Mouse (Mus musculus) forebrain, embryonic 15.5 days (tissue): ENCODE measurements around the gene AI597479. TPM values are rescaled to one million over a fixed set of nuclear protein-coding genes. Genes with fewer than 3 reads are reported as not detected.
"Not testable (repeated sequence)": the region's sequence is repeated elsewhere in the genome, so short reads cannot be mapped to it uniquely, and the experiment has no call there.

Experiments
- ATAC-seq: fragments of 200-750 bp; cut with Nextera tagmentation; replicated peaks from 2 replicates; pipeline ENCODE4 v1.8.0; 2017; ENCODE audit warnings: mild to moderate bottlenecking, moderate TSS enrichment, moderate library complexity
- H3K27ac ChIP-seq: fragments of 300-500 bp; sonication (generic); replicated peaks from 2 replicates; pipeline ENCODE4 v1.5.1; 2015; ENCODE audit warnings: mild to moderate bottlenecking, inconsistent platforms
- H3K27me3 ChIP-seq: fragments of 300-500 bp; sonication (generic); 2 replicates; pipeline ENCODE4 v1.6.1; 2015; ENCODE audit warnings: inconsistent platforms
- H3K36me3 ChIP-seq: fragments of 300-500 bp; sonication (generic); 2 replicates; pipeline ENCODE4 v1.6.1; 2015; ENCODE audit warnings: mild to moderate bottlenecking, inconsistent platforms
- H3K4me1 ChIP-seq: fragments of 300-500 bp; sonication (generic); 2 replicates; pipeline ENCODE4 v1.6.1; 2015; ENCODE audit warnings: inconsistent platforms
- H3K4me2 ChIP-seq: fragments of 300-500 bp; sonication (generic); replicated peaks from 2 replicates; pipeline ENCODE4 v1.6.1; 2015; ENCODE audit warnings: mild to moderate bottlenecking, inconsistent platforms
- H3K4me3 ChIP-seq: fragments of 300-500 bp; sonication (generic); 2 replicates; pipeline ENCODE4 v1.5.1; 2015; ENCODE audit warnings: mild to moderate bottlenecking, inconsistent platforms
- H3K9ac ChIP-seq: fragments of 300-500 bp; sonication (generic); replicated peaks from 2 replicates; pipeline ENCODE4 v1.6.1; 2015; ENCODE audit warnings: mild to moderate bottlenecking, inconsistent platforms
- H3K9me3 ChIP-seq: fragments of 300-500 bp; sonication (generic); 2 replicates; pipeline ENCODE4 v1.6.1; 2016; ENCODE audit warnings: inconsistent platforms
- WGBS: fragments of 180-500 bp; shearing (Covaris S2); methylation state at CpG from one replicate; pipeline ENCODE4 v1.1.7; 2015; ENCODE audit warnings: mixed read lengths; 5-methylcytosine and 5-hydroxymethylcytosine counted together
- polyA plus RNA-seq: library from polyadenylated mRNA; unstranded; fragments of >200 nt; fragmentation: Nextera tagmentation; extraction: Ambion mirVana; gene quantifications from 2 replicates; pipeline ENCODE4 v1.2.1, GENCODE M21; 2015

Gene AI597479
- polyA plus RNA-seq, 1 experiment from 2014 or later, result 53.5 TPM

- H3K36me3 ChIP-seq, result no peaks in the 10 kb centered on the region
- H3K4me2 ChIP-seq, result no peak overlapping the region
- ATAC-seq, result no peak
- no peak overlapping the region for H3K27ac ChIP-seq
- H3K27me3 ChIP-seq, result no peaks in the 10 kb centered on the region
- H3K4me3 ChIP-seq, result no peak overlapping the region
- no peak overlapping the region for H3K9ac ChIP-seq
- H3K9me3 ChIP-seq, result no peaks in the 10 kb centered on the region
- no peaks in the 10 kb centered on the region; the same call in 1 of the 2 replicates for H3K4me1 ChIP-seq
- 72% methylated on average over 8 of the region's 8 CpGs for WGBS
Observed at GRCm38 (mm10) chr1:43127820-43128610, 29.5 kb downstream of the AI597479 start.

DNA sequence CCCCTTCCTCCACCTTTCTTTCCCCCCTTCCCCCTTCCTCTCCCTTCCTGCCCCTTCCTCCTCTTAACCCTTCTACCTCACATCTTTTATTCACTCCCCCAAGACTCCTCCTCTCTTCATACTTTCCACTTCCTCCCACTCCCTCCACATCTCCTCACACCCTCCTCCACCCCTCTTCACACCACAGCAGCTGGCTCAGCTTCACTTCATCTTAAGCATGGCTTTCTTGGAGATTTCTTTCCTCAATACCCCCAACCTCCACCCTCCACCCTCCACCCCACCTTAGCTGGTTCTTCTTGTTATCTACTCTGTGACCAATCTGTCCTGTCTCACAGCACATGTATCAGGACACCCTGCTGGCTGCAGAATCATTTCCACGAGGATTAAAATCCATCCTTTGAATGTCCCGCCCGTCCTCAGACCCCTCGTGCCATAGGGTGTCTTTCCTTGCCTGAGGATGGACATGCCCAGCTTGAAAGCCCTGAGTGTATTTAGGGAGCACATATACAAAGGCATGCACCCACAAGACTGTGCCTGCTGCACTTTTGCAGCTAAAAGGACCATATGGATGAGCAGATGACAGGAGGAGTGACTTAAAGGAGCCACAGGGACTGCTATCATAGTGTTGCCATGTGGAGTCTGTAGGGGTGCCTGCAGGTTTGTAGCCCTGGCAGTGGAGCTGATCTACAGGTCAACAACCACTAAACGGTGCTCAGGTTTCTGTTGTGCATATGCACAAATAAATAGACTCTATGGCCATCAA lies 31.9 kb downstream of the AI597479 start:
- H3K4me2 ChIP-seq, result no peak overlapping the region
- H3K9me3 ChIP-seq, result no peaks in the 10 kb centered on the region
- no peaks in the 10 kb centered on the region for H3K27me3 ChIP-seq
- H3K4me3 ChIP-seq, result no peak overlapping the region
- 66% methylated on average over 5 of the region's 5 CpGs for WGBS
- H3K9ac ChIP-seq, result no peak overlapping the region
- no peaks in the 10 kb centered on the region; the same call in 1 of the 2 replicates for H3K4me1 ChIP-seq
- H3K27ac ChIP-seq, result 0 out of 2 replicates have a peak overlapping the region, but pooled peaks have one; percentile 15
- H3K36me3 ChIP-seq, result no peaks in the 10 kb centered on the region
- no peak; the same call in 1 of the 2 replicates for ATAC-seq

GRCm38 (mm10) chr1:43131591-43131990 lies 33.1 kb downstream of the AI597479 start:
- Histone ChIP-seq H3K36me3 (no peaks in the 10 kb centered on the region), H3K4me1 (peaks cover 3% of the 10 kb centered on the region), H3K9ac (no peak overlapping the region), H3K9me3 (no peaks in the 10 kb centered on the region), H3K4me3 (no peak overlapping the region), H3K27me3 (no peaks in the 10 kb centered on the region), H3K27ac (no peak overlapping the region), H3K4me2 (no peak overlapping the region)
- no peak for ATAC-seq
- 93% methylated on average over 9 of the region's 9 CpGs for WGBS

GRCm38 (mm10) chr1:43136488-43137029 lies 38.0 kb downstream of the AI597479 start:
- WGBS, result 82% methylated on average over 2 of the region's 2 CpGs

GRCm38 (mm10) chr1:43137334-43137733 lies 38.8 kb downstream of the AI597479 start:
- Histone ChIP-seq H3K4me2 (no peak overlapping the region), H3K36me3 (no peaks in the 10 kb centered on the region), H3K4me3 (no peak overlapping the region), H3K9ac (no peak overlapping the region), H3K9me3 (no peaks in the 10 kb centered on the region), H3K27me3 (no peaks in the 10 kb centered on the region), H3K4me1 (peaks cover 13% of the 10 kb centered on the region; the same call in 1 of the 2 replicates), H3K27ac (peak overlapping the region; percentile 89)
- ATAC-seq, result peak; percentile 79
- 70% methylated on average over 5 of the region's 5 CpGs for WGBS

More at GRCm38 (mm10) chr1:43136488-43137029, 38.0 kb downstream of the AI597479 start:
- not testable (repeated sequence) for H3K4me2 ChIP-seq, H3K27me3 ChIP-seq, H3K9ac ChIP-seq, H3K4me1 ChIP-seq, ATAC-seq, H3K36me3 ChIP-seq, H3K4me3 ChIP-seq, H3K9me3 ChIP-seq
- peak overlapping the region; percentile 89 for H3K27ac ChIP-seq

GRCm38 (mm10) chr1:43138268-43138812 lies 39.8 kb downstream of the AI597479 start:
- H3K4me2 ChIP-seq, result no peak overlapping the region
- H3K27me3 ChIP-seq, result no peaks in the 10 kb centered on the region
- no peak overlapping the region for H3K9ac ChIP-seq
- no peak overlapping the region for H3K4me3 ChIP-seq
- no peaks in the 10 kb centered on the region for H3K9me3 ChIP-seq
- H3K4me1 ChIP-seq, result peaks cover 17% of the 10 kb centered on the region; the same call in 1 of the 2 replicates
- no peak for ATAC-seq
- WGBS, result 80% methylated on average over 15 of the region's 15 CpGs
- H3K27ac ChIP-seq, result peak overlapping the region; percentile 58
- no peaks in the 10 kb centered on the region for H3K36me3 ChIP-seq

GRCm38 (mm10) chr1:43139587-43140266 lies 41.2 kb downstream of the AI597479 start:
- Histone ChIP-seq H3K9me3 (no peaks in the 10 kb centered on the region), H3K27me3 (no peaks in the 10 kb centered on the region), H3K4me3 (no peak overlapping the region), H3K9ac (no peak overlapping the region), H3K36me3 (no peaks in the 10 kb centered on the region), H3K4me1 (peaks cover 17% of the 10 kb centered on the region; the same call in 1 of the 2 replicates), H3K4me2 (no peak overlapping the region), H3K27ac (no peak overlapping the region)
- 51% methylated on average over 8 of the region's 8 CpGs for WGBS
- ATAC-seq, result peak; percentile 66

GRCm38 (mm10) chr1:43141555-43141961 lies 43.0 kb downstream of the AI597479 start:
- H3K4me1 ChIP-seq, result peaks cover 14% of the 10 kb centered on the region; the same call in 1 of the 2 replicates
- no peak overlapping the region for H3K4me3 ChIP-seq
- H3K36me3 ChIP-seq, result no peaks in the 10 kb centered on the region
- no peaks in the 10 kb centered on the region for H3K27me3 ChIP-seq
- H3K4me2 ChIP-seq, result no peak overlapping the region
- WGBS, result 70% methylated on average over 11 of the region's 11 CpGs
- peak overlapping the region; percentile 13; the same call in 1 of the 2 replicates for H3K27ac ChIP-seq
- no peak overlapping the region for H3K9ac ChIP-seq
- no peaks in the 10 kb centered on the region for H3K9me3 ChIP-seq
- ATAC-seq, result no peak

GRCm38 (mm10) chr1:43142849-43143248 lies 44.3 kb downstream of the AI597479 start:
- 0 out of 2 replicates have a peak, but pooled peaks have one; percentile 11 for ATAC-seq
- no peak overlapping the region for H3K4me2 ChIP-seq
- WGBS, result 48% methylated on average over 6 of the region's 6 CpGs
- H3K4me3 ChIP-seq, result no peak overlapping the region
- peaks cover 11% of the 10 kb centered on the region; the same call in 1 of the 2 replicates for H3K4me1 ChIP-seq
- H3K9ac ChIP-seq, result no peak overlapping the region
- no peak overlapping the region for H3K27ac ChIP-seq
- H3K36me3 ChIP-seq, result no peaks in the 10 kb centered on the region
- H3K27me3 ChIP-seq, result no peaks in the 10 kb centered on the region
- H3K9me3 ChIP-seq, result no peaks in the 10 kb centered on the region

DNA sequence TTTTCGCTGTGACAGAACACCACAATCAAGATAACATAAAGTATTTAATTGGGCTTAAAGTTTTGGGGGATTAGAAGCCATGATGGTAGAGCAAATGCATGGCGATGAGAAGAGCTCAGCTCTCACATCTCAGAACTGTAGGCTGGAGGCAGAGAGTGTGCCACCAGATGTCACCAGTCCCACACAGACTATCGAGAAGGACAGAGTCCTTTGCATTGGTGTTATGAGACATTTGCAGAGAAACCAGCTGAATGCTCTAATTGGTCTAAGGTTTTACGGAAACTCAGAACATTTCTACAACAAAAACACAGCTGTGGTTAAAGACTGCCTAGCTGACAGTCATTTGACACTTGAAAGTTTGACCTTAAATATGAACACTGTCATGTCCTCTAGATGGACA lies 44.8 kb downstream of the AI597479 start:
- no peaks in the 10 kb centered on the region for H3K27me3 ChIP-seq
- H3K9me3 ChIP-seq, result no peaks in the 10 kb centered on the region
- H3K4me1 ChIP-seq, result peaks cover 11% of the 10 kb centered on the region; the same call in 1 of the 2 replicates
- H3K4me2 ChIP-seq, result no peak overlapping the region
- no peak overlapping the region for H3K4me3 ChIP-seq
- no peaks in the 10 kb centered on the region for H3K36me3 ChIP-seq
- no peak for ATAC-seq
- WGBS, result 67% methylated on average over 4 of the region's 4 CpGs
- H3K27ac ChIP-seq, result no peak overlapping the region
- no peak overlapping the region for H3K9ac ChIP-seq

DNA sequence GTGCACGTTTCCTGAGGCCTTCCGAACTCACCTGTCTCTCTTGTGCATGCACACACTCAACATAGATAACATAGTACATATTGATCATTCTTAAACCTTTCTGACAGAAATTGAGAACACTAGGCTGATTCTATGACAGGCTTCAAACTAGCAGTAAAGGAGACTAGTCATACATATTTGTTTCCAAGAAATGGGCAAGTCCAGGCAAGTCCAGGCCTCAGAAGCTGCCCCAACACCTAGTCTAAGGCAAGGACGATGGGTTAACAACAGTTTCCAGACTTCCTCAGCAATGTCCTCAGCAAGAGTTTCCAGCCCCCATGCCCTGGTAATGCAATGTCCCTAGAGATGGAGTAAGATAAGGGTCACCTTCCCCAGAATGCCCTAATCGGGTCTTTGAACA lies 45.3 kb downstream of the AI597479 start:
- Histone ChIP-seq H3K36me3 (no peaks in the 10 kb centered on the region), H3K4me1 (peaks cover 11% of the 10 kb centered on the region; the same call in 1 of the 2 replicates), H3K4me3 (no peak overlapping the region), H3K9ac (no peak overlapping the region), H3K9me3 (no peaks in the 10 kb centered on the region), H3K27ac (no peak overlapping the region), H3K4me2 (no peak overlapping the region), H3K27me3 (no peaks in the 10 kb centered on the region)
- ATAC-seq, result no peak
- WGBS, result 90% methylated on average over 4 of the region's 4 CpGs
